Mouse (Mus musculus): Measurements from ENCODE around the gene Clrn1.

The Clrn1 gene

GRCm38 (mm10) chr3:58831586-58831985 lies 53.6 kb downstream of the Clrn1 start:
- DNase-seq (ENCODE audit: low spot score in 2 of 2), result no peak

GRCm38 (mm10) chr3:58829926-58830325 lies 55.2 kb downstream of the Clrn1 start:
- DNase-seq (ENCODE audit: low spot score in 2 of 2), result no peak

- no peak for DNase-seq (ENCODE audit: low spot score in 2 of 2)
Observed at GRCm38 (mm10) chr3:58828366-58829153, 56.6 kb downstream of the Clrn1 start.

GRCm38 (mm10) chr3:58826266-58826665 lies 58.9 kb downstream of the Clrn1 start:
- no peak for DNase-seq (ENCODE audit: low spot score in 2 of 2)

DNA sequence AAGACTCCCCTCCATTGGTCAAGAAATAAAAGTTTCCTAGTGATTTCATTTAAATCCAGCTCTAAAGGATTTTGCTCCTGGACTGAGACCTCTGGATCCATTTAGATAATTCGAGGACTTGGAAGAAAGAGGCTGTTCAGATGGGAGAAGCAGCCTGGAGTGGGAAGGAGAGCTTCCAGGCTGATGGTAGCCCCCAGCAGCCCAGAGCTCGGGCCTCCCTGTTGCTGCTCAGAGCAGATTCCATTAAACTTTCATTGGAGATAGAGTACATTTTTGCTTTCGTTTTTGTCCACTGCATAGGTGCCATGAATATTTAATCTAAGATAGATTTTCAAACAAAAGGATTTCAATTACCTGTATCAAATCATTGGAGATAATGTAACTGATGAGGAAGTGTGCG lies 62.9 kb downstream of the Clrn1 start, which contains the start of gene Mindy4b-ps:
Gene Mindy4b-ps (minus strand): TSS at position 101 of the 400 bp plus-strand sequence.
- DNase-seq (ENCODE audit: low spot score in 2 of 2), result no peak

- no peak for DNase-seq (ENCODE audit: low spot score in 2 of 2)
Observed at GRCm38 (mm10) chr3:58817337-58817736, 67.8 kb downstream of the Clrn1 start.

DNA sequence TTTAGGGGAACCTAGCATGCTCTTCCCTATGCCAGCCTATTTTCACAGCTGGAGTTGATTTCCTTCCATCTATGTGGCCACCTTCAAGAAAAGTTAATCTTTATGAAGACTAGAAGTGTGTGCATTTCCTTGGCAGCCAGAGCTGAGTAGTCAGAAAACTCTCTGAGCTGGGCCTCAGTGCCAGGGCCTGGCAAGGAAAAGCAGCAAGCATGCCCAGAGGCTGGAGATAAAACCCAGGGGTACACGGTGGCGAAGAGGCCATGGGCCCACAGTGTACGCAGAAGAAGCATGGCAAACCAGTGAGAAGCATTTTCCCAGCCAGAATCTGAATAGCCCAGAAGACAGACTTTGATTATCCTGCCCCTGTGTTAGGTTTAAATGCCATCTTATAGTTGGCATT lies 70.9 kb downstream of the Clrn1 start:
- DNase-seq (ENCODE audit: low spot score in 2 of 2), result no peak

GRCm38 (mm10) chr3:58810353-58810752 lies 74.8 kb downstream of the Clrn1 start:
- DNase-seq (ENCODE audit: low spot score in 2 of 2), result peak; percentile 24 to 38

DNA sequence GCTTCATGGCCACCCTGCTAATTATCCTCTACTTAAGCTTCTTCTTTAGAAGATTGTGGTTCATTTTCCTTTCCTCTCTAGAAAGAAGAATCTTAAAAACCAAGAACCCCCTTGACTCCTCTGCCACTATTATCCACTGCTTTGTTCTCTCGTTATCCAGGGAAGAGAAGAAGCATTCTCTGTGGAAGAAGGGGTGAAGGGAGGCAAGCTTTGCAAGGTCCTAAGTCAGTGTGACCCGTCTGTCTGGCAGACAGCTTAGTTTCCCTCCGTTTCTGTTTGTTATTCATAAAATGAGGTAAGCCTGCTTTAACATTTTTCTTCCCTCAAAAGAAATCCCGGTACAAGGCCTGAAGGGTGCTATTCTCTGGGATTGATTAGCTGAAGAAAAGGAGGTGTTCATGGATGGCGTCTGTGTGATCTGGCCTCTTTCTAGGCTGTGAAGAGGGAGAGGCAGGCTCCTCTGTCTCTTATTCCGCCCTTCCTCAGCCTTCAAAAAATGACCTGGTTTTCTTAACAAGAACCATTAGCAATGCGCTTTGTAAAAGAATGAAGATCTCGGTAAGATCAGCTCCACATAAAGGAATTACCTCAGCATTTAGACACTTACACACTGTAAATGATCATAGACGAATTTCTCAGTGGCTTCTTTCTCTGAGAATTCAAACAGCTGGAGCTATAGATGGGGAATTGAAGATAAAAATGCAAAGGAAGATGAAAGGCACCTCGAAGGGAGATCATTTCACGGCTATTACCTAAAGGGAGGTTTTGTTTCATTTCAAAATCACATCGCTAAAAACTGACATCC lies 75.8 kb downstream of the Clrn1 start:
- no peak for DNase-seq (ENCODE audit: low spot score in 2 of 2)

DNA sequence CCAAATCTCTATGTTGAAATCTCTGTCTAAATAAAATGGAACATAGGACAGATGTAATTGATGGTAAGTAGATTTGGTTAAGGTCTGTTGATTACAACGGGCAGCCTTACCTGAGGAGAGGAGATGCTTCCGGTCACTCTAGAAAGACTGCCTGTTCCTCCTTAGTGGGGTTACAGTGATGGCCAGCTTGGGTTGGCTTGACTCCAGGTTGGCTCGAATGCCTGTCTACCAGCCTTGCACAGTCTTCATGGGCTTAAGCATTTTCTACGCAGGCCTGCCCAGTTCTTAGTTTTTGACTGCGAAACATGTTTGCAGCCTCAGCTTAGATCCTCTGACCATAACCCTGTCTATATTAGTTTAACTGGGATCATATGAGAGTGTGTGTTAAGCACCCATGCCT lies 76.5 kb downstream of the Clrn1 start:
- no peak for DNase-seq (ENCODE audit: low spot score in 2 of 2)

DNA sequence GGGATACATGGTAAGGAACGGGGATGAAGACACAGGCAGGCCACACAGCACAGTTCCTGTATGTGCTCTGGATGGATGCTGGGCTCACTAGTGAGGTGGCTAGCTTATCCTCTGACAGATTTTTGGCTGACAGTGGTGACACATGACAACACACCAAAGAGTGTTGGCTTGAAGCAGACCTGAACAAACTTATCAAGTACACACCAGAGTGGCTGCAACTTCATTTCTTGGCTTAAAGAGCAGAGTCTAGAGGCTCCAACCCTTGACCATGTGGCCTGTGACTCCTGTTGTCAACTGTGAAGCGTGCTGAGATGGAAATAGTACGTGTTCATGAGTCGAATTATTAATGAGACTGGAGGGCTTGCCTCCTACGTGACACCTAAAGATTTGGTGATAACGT lies 80.4 kb downstream of the Clrn1 start:
- no peak for DNase-seq (ENCODE audit: low spot score in 2 of 2)

GRCm38 (mm10) chr3:58798676-58799075 lies 86.5 kb downstream of the Clrn1 start:
- DNase-seq (ENCODE audit: low spot score in 2 of 2), result no peak

GRCm38 (mm10) chr3:58798245-58798644 lies 86.9 kb downstream of the Clrn1 start:
- DNase-seq (ENCODE audit: low spot score in 2 of 2), result no peak

All from right cerebral cortex, postnatal 36 days (tissue).